Mouse (Mus musculus): ENCODE results near the gene Tut7.

DNA sequence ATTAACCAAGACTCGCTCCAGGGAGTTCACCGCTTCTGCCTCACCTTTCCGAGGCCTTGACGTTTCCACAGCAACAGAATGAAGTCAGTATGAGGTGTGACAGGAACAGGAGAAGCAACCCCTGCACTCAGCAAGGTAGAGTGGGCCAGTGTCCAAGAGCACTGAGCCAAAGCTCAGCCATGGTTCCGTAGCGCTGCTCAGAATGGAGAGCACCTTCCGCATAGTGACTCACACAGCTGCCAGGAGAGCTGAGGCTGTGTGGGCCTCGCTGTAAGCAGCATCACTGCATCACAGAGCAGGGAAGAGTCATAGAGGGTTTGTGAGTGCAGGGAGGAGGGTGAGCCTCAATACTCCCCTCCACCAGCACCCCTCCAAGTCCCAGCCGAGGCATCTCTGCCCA lies 76.2 kb downstream of the Tut7 start, which contains the start of gene 1700014D04Rik:
- TF ChIP-seq MYOG (IDR thresholded peaks at IDR 0.05; ENCODE audit: control insufficient read depth in 1 of 3, insufficient read depth in 1 of 3, insufficient read length in 2 of 3, low read depth in 2 of 3) (no peak), USF1 (IDR thresholded peaks at IDR 0.05; ENCODE audit: low read depth) (no peak), MYOD1 (IDR thresholded peaks at IDR 0.05; ENCODE audit: control insufficient read depth in 1 of 3, insufficient read length in 2 of 3, low read depth in 2 of 3) (no peak)

All from myocyte (in vitro differentiated cells).